Mouse (Mus musculus) heart, embryonic 15.5 days (tissue): ENCODE data around the gene Stat5a. TPM values are rescaled to one million over a fixed set of nuclear protein-coding genes. Genes with fewer than 3 reads are reported as not detected.

Experiments used
- ATAC-seq: fragments of 200-750 bp; cut with Nextera tagmentation; replicated peaks from 2 replicates; pipeline ENCODE4 v1.8.0; 2017; ENCODE audit warnings: low read depth, moderate TSS enrichment; ENCODE audit not compliant: insufficient number of reproducible peaks, insufficient read depth, low FRiP score
- H3K27ac ChIP-seq: fragments of 300-500 bp; sonication (generic); 2 replicates; pipeline ENCODE4 v1.5.1; 2015; ENCODE audit warnings: mild to moderate bottlenecking, inconsistent platforms
- H3K27me3 ChIP-seq: fragments of 300-500 bp; sonication (generic); 2 replicates; pipeline ENCODE4 v1.6.1; 2015; ENCODE audit warnings: inconsistent platforms
- H3K36me3 ChIP-seq: fragments of 300-500 bp; sonication (generic); 2 replicates; pipeline ENCODE4 v1.6.1; 2015; ENCODE audit warnings: mild to moderate bottlenecking, inconsistent platforms
- H3K4me1 ChIP-seq: fragments of 300-500 bp; sonication (generic); replicated peaks from 2 replicates; pipeline ENCODE4 v1.6.1; 2015; ENCODE audit warnings: inconsistent platforms
- H3K4me2 ChIP-seq: fragments of 300-500 bp; sonication (generic); 2 replicates; pipeline ENCODE4 v1.6.1; 2015; ENCODE audit warnings: inconsistent platforms, mild to moderate bottlenecking, moderate library complexity
- H3K4me3 ChIP-seq: fragments of 300-500 bp; sonication (generic); 2 replicates; pipeline ENCODE4 v1.5.1; 2015; ENCODE audit warnings: mild to moderate bottlenecking, inconsistent platforms
- H3K9ac ChIP-seq: fragments of 300-500 bp; sonication (generic); 2 replicates; pipeline ENCODE4 v1.6.1; 2015; ENCODE audit warnings: mild to moderate bottlenecking, inconsistent platforms
- H3K9me3 ChIP-seq: fragments of 300-500 bp; sonication (generic); replicated peaks from 2 replicates; pipeline ENCODE4 v1.6.1; 2016; ENCODE audit warnings: inconsistent platforms
- WGBS: fragments of 180-500 bp; shearing (Covaris S2); methylation state at CpG from one replicate; pipeline ENCODE4 v1.1.7; 2015; ENCODE audit warnings: mixed read lengths; 5-methylcytosine and 5-hydroxymethylcytosine counted together
- polyA plus RNA-seq: library from polyadenylated mRNA; unstranded; fragments of >200 nt; fragmentation: Nextera tagmentation; extraction: Ambion mirVana; gene quantifications from 2 replicates; pipeline ENCODE4 v1.2.1, GENCODE M21; 2015

Gene Stat5a
- polyA plus RNA-seq, 1 experiment from 2014 or later, result 6.1 TPM

DNA sequence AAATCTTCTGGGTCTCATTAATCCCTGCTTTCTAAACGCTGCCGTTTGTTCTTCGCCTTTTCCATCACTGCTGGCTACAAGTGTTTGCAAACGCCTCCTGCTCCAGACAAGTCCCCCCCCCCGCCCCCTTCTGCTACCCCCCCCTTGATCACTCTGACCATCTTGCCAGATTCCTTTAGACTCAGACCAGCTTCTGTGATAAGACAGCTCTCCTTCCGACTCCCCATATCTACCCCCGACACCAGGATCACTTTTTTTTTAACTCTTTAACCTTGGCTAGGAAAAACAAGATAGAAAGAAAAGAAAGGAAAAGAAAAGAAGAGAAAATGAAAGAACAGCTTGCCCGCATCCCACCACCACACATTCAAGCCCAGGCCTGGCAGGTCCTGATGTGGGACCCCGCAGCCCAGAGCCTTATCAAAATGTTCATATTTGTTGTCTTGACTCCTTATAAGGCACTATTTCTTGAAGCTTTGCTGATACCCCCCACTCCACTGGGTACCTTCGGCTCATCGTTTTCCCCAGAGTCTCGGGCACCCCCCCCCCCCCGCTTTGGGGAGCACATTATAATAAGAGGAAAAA, 9.6 kb upstream of the Stat5a start:
- Histone ChIP-seq H3K9ac (peak overlapping the region; percentile 82), H3K9me3 (no peaks in the 10 kb centered on the region), H3K27ac (peak overlapping the region; percentile 85), H3K4me1 (peaks cover 28% of the 10 kb centered on the region), H3K4me2 (peak overlapping the region; percentile 83), H3K4me3 (peak overlapping the region; percentile 68), H3K27me3 (no peaks in the 10 kb centered on the region), H3K36me3 (no peaks in the 10 kb centered on the region)
- 2% methylated on average over 13 of the region's 13 CpGs for WGBS
- no peak for ATAC-seq

DNA sequence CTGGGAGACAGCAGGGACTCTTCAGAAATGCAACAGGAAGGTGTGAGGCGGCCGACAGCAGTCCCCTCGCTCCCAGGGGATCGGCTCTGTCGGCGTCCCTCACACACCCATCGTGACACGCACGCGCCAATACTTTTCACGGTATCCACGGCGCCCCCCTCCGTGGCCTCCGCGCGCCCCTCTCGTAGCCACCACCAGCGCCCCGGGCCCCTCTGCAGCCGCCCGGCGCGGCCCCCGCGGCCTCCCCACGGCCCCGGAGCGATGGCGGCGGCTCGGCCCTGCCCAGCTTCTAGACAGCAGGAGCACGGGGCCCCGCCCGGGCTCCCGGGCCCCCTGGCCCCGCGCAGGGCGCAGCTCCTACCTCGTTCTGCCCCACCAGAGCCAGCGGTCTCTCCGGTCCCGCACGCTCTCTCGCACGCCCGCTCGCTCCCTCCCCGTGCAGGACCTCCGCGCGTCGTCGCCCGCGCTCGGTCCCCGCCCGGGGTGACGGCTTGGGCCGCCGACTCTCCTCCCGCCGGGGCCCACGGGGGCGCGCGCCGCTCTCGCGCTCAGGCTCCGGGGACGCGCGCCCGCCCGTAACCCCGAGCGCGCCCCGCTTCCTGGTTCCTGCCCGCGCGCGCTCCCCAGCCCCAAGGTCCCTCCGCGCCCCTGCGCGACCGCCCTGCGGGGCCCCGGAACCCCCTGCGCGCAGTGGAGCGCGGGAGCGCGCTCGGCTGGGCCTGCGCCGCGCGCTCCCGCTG, 8.9 kb upstream of the Stat5a start, which contains the start of gene Stat5b:
TSS of gene Stat5b (minus strand) at position 687 of the 740 bp plus-strand sequence.
- Histone ChIP-seq H3K4me2 (peak within 1 kb of the TSS; percentile 83), H3K36me3 (no peaks in the 10 kb centered on the region), H3K4me1 (peaks cover 28% of the 10 kb centered on the region), H3K27me3 (no peaks in the 10 kb centered on the region), H3K9me3 (no peaks in the 10 kb centered on the region), H3K9ac (peak within 1 kb of the TSS; percentile 82), H3K4me3 (peak within 1 kb of the TSS; percentile 68), H3K27ac (peak within 1 kb of the TSS; percentile 85)
- ATAC-seq, result peak; percentile 79
- WGBS, result 1% methylated on average over 93 of the region's 104 CpGs

DNA sequence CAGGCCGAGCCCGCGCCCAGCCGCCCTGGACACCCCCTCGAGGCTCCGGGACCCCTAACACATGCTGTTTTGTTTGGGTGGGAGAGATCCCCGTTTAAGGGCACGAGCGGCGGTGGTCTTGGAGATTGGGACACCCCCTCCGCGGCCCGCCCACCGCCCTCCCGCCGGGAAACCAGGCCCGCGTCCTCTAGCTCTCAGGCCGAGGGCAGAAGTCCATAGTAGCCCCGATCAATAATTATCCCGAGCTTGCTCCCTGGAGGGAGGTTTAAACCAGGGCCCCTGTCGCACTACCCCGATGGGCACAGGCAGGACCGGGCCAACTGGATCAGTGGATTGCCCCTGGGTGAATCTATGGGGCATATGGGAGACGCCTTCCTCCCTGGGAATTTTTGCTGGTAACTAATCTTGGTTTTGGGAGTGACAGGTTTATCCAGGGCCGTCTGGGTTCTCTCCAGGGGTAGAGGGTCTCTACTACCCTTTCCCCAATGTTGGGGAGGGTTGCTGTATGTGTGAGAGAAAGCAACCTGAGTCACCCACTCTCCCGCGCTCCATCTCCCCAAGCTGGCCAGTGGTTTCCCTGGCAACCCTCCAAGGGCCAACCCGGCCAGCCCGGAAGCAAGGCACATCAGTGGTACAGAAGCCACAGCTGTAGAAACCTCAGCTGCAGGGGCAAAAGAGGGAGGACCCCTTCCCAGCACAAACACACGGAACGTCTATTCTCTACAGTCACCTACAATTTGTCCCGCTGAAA, 8.2 kb upstream of the Stat5a start:
- 4% methylated on average over 33 of the region's 33 CpGs for WGBS
- Histone ChIP-seq H3K4me2 (peak overlapping the region; percentile 83), H3K9ac (peak overlapping the region; percentile 82), H3K9me3 (no peaks in the 10 kb centered on the region), H3K36me3 (no peaks in the 10 kb centered on the region), H3K27me3 (0 out of 2 replicates have a peak, but pooled peaks cover 4% of the 10 kb centered on the region), H3K4me3 (peak overlapping the region; percentile 68), H3K4me1 (peaks cover 28% of the 10 kb centered on the region), H3K27ac (peak overlapping the region; percentile 85)
- ATAC-seq, result peak; percentile 19; the same call in 1 of the 2 replicates

DNA sequence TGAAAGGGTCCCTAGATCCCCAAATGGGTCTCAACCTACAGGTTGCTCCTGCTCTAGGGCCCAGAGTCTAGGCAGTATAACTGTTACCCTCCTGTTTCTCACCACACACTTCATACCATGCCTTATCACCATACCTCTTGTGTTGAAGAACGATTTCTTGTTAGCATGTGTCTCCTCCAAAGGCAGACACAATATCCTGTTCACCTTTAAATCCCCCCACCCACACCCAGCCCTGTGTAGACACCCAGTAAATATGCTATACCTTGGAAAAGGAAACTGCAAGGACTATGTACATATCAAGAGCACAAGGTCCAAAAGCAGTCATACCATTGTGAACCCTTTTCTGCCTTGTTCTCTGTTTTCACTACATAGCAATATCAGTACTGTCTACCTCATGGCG, 7.1 kb upstream of the Stat5a start:
- Histone ChIP-seq H3K4me1 (peaks cover 28% of the 10 kb centered on the region), H3K9me3 (no peaks in the 10 kb centered on the region), H3K36me3 (no peaks in the 10 kb centered on the region), H3K27ac (no peak overlapping the region), H3K4me2 (no peak overlapping the region), H3K9ac (no peak overlapping the region), H3K27me3 (0 out of 2 replicates have a peak, but pooled peaks cover 13% of the 10 kb centered on the region), H3K4me3 (no peak overlapping the region)
- 72% methylated on average over 2 of the region's 2 CpGs for WGBS
- ATAC-seq, result no peak

DNA sequence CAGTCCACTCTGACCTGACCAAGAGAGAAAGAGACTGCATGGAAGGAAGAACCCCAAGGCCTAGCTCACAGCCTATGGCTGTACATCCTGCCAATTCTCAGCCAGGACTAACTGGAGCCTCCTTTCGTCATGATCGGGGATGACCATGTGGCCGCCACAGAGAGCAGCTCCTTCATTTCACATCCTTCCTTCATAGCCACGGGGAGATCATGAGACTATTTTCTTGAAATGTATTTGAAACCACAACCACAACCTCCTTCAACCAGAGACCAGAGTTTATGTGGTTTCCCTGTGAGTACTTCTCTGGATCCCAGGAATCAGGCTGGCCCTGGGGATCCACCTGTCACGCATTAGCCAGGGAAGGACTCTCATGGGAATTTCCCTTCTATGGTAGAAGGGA, 6.1 kb upstream of the Stat5a start:
- Histone ChIP-seq H3K4me3 (no peak overlapping the region), H3K4me2 (no peak overlapping the region), H3K9ac (no peak overlapping the region), H3K27ac (no peak overlapping the region), H3K27me3 (0 out of 2 replicates have a peak, but pooled peaks cover 15% of the 10 kb centered on the region), H3K36me3 (no peaks in the 10 kb centered on the region), H3K9me3 (no peaks in the 10 kb centered on the region), H3K4me1 (peaks cover 27% of the 10 kb centered on the region)
- no peak for ATAC-seq
- 63% methylated on average over 5 of the region's 5 CpGs for WGBS

DNA sequence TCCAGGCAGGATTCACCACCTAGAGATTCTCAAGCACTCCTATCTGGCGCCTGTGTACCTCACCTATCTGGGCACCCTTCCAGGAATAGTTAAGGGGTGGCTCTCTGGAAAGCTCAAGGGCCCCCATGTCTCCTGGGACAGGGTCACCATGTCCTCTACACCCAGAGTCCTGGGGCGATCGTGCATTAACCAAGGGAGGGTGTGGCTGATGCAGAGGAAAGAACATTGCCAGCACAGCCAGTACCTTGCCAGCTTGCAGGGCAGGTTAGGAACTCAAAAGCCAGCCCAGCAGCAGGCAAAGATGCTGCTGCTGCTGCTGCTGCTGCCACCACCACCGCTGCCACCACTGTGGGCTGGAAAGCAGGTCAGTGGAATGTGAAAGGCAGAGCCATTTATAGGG, 4.9 kb upstream of the Stat5a start:
- H3K9ac ChIP-seq, result no peak overlapping the region

DNA sequence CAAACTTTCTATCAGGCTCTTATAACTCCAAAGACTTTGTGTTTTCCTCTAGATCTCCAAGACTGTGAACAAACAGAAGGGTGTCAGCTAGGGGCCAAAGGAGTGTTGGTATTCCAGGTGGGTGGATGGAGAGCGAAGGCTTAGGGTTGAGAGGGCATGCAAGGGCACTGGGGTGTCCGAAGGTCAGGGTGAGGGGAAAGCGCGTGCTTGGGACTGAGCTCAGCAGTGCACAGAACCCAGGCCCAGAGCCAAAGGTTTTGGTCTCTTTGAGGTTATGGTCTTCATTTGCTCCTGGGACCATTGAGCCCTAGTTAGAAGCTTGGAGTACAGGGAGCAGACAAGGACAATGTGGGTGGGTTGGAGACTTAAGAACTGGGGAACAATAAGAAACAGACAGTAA, 4.0 kb upstream of the Stat5a start:
- Histone ChIP-seq H3K4me2 (no peak overlapping the region), H3K27ac (no peak overlapping the region), H3K4me3 (no peak overlapping the region), H3K36me3 (no peaks in the 10 kb centered on the region), H3K27me3 (0 out of 2 replicates have a peak, but pooled peaks cover 15% of the 10 kb centered on the region), H3K4me1 (peaks cover 22% of the 10 kb centered on the region), H3K9me3 (no peaks in the 10 kb centered on the region), H3K9ac (no peak overlapping the region)
- 90% methylated on average over 4 of the region's 4 CpGs for WGBS
- no peak for ATAC-seq

More for the DNA sequence above, 4.9 kb upstream of the Stat5a start:
- H3K27me3 ChIP-seq, result 0 out of 2 replicates have a peak, but pooled peaks cover 15% of the 10 kb centered on the region
- H3K27ac ChIP-seq, result no peak overlapping the region
- no peaks in the 10 kb centered on the region for H3K36me3 ChIP-seq
- WGBS, result 31% methylated on average over 4 of the region's 4 CpGs
- no peak overlapping the region for H3K4me3 ChIP-seq
- H3K9me3 ChIP-seq, result no peaks in the 10 kb centered on the region
- no peak for ATAC-seq
- H3K4me2 ChIP-seq, result no peak overlapping the region
- peaks cover 18% of the 10 kb centered on the region for H3K4me1 ChIP-seq

DNA sequence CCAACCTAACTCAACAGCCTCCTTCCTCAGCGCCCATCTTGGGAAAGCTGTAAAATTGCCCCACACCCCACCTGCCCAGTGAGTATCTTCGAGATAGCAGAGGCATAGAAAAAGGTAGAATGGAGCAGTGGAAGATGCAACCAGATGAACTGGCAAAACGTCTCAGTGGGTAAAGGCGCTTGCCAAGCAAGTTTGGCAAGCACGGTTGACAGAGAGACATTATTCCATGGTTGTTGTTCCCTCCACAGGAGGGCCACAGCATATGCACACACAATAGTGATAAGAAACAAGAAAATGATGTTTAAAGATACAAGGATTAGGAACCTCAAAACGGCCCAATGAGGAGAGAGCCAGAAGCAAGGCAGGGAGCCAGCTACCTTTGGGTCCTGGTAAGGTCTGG, 1.2 kb upstream of the Stat5a start:
- 0 out of 2 replicates have a peak, but pooled peaks cover 15% of the 10 kb centered on the region for H3K27me3 ChIP-seq
- no peak overlapping the region for H3K4me3 ChIP-seq
- no peak overlapping the region for H3K9ac ChIP-seq
- 64% methylated on average over 6 of the region's 6 CpGs for WGBS
- H3K4me2 ChIP-seq, result no peak overlapping the region
- no peak overlapping the region for H3K27ac ChIP-seq
- ATAC-seq, result no peak
- no peaks in the 10 kb centered on the region for H3K9me3 ChIP-seq
- H3K4me1 ChIP-seq, result peaks cover 22% of the 10 kb centered on the region
- H3K36me3 ChIP-seq, result no peaks in the 10 kb centered on the region

DNA sequence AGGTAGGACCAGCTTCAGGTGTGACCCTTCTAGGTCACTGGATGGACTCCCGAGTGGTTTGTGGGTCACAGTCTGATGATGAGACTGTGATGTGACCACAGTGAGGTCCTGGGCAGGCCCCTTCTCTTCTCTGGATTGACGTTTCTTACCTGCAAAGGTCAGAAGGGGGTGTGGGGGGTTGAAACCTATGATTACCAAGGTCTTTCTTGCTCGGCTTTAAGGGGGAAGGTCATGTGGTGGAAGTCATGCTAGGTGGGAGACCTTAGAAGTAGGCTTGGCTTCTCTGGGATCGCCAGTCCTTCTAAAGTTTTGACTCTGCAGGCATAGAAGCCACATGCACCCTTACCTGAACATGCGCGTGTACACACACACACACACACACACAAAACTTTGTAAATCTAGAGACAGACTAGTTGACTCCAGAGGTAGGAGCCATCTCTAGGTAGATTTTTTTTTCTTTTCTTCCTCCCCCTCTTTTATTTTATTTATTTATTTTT, 476 bp downstream of the Stat5a start:
- Histone ChIP-seq H3K4me3 (peak overlapping the region; percentile 62), H3K9me3 (no peaks in the 10 kb centered on the region), H3K27me3 (0 out of 2 replicates have a peak, but pooled peaks cover 15% of the 10 kb centered on the region), H3K4me2 (peak overlapping the region; percentile 92), H3K9ac (peak overlapping the region; percentile 68; the same call in 1 of the 2 replicates), H3K4me1 (peaks cover 17% of the 10 kb centered on the region), H3K36me3 (no peaks in the 10 kb centered on the region), H3K27ac (peak overlapping the region; percentile 67; the same call in 1 of the 2 replicates)
- whole genome bisulfite sequencing, result 55% methylated on average over 6 of the region's 6 CpGs
- ATAC-seq, result no peak

DNA sequence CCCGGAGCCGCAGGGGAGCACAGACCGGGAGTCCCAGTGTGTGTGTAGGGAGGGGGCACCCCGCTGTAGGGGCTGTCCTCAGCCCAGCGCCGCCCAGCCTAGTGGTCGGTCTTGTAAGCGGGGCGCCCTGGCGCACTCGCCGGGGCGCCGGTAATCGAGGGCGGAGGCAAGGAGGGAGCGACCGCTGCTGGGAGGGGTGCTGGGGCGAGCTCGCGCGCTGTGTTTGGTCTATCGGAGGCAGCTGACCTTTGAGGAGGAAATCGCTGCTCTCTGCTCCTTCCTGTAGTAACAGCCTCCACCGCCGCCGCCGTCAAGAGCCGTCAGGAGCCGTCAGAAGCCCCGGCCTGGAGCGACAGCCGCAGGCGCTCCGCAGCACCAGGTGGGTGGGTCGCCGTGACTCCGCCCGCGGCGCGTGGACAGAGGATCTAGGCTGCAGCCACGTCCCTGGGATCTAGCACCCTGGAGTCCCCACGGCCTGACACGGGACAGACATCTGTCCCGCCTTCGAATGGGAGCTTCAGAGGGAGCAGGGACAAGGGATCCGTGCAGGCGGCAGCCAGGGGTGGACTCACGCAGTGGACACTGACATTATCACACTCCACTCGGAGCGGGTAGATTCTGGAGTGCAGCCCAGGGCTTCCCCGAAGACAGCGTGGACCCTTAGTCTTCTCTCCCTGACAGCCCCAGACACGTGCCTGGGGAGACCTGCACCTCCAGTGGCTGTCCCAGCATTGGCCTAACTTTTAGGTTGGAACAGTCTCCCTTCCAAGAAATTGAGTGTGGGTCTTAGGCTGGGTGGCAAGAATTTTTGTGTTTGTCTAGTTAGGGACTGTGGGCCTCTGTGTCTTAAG, 1.3 kb downstream of the Stat5a start:
- H3K27me3 ChIP-seq, result 0 out of 2 replicates have a peak, but pooled peaks cover 15% of the 10 kb centered on the region
- H3K4me2 ChIP-seq, result peak overlapping the region; percentile 92

More for the DNA sequence above, 1.3 kb downstream of the Stat5a start:
- Histone ChIP-seq H3K4me3 (peak overlapping the region; percentile 62), H3K36me3 (no peaks in the 10 kb centered on the region), H3K9ac (peak overlapping the region; percentile 68), H3K27ac (peak overlapping the region; percentile 67), H3K9me3 (no peaks in the 10 kb centered on the region), H3K4me1 (peaks cover 17% of the 10 kb centered on the region)
- whole genome bisulfite sequencing, result under 1% methylated on average over 54 of the region's 55 CpGs
- ATAC-seq, result peak; percentile 86
